Mouse (Mus musculus) kidney, adult 8-10 months (tissue): ENCODE measurements around the gene Gm43638.
"Not testable (repeated sequence)": the region's sequence is repeated elsewhere in the genome, so short reads cannot be mapped to it uniquely, and the experiment has no call there.

Source experiments
- DNase-seq, 2 experiments: peaks; one replicate each; pipeline ENCODE4 v3.0.0; 2022

Gm43638 gene

DNA sequence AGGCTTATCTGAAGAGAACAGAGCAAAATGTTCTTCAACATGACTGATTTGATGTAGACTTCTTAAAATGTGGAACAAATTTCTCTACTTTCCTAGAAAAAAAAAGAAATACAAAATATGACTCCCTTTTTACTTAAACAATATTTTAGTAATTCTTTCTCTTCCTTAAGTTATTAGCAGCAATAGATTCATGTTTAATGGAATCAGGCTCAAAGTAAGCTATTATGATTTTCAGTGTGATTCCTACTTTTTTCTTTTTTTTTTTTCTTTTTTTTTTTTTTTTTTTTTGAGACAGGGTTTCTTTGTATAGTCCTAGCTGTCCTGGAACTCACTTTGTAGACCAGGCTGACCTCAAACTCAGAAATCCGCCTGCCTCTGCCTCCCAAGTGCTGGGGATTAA is at the start of gene Gm43638:
Gene Gm43638, minus strand, starts transcription at position 101 of the 400 bp plus-strand sequence.
- not testable (repeated sequence) for DNase-seq

- peak; percentile 84 to 85 for DNase-seq
Measured at GRCm38 (mm10) chr5:87535994-87536644, 49.5 kb upstream of the Gm43638 start.

- peak in 1 of 2 experiments; percentile 81 for DNase-seq
Measured at GRCm38 (mm10) chr5:87532288-87532687, 45.7 kb upstream of the Gm43638 start.

GRCm38 (mm10) chr5:87523561-87523960 is 37.0 kb upstream of the Gm43638 start:
- peak; percentile 37 to 44 for DNase-seq

DNA sequence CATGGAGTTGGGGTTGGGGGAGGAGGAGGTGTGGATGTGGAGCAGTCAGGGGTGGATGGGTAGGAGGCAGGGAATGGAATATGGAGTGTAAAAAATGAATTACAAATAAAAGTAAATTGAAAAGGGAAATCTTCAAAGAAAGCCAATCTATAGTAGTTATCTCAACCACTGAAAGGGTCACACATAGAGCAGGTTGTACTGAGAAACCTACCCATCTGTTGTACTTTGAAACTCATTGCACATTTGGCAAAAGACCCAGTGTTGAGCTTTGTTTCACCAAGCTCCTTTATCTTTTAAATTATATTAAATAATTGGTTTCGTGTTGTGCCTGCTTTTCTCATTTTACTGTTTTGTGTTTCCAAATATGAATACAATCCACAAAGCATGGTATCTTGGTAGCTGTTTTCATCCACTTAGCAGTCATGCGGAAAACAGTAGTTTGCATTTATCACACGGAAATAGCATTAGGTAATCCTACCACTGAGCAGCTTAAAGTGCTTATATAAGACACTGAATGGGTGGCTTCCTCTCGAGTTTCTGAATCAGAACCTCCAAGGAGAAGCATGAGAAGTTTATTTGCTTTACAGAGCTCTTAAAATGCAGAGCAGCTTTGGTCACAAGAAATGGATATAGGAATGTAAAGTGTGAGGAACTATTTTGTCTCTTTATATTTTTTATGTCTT is 19.3 kb upstream of the Gm43638 start:
- DNase-seq = no peak

DNA sequence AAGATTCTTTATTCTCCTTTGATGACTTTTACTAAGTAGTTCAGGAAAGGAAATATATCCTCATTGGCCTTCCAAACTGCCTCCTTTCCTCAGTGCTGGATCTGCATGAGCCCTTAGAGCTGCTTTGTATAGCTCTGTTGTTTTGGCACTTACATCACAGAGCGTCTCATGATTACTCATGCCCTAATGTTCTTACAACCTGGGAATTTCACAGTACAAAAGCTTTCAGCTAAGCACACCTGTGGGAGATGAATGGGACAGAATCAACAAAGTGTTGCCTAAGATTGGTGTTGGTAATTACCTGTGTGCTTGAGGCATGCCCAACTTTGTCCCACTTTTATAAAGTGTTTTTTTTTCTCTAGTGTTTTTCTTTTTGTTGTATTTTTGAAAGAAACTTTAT is 16.1 kb upstream of the Gm43638 start:
- DNase-seq = no peak

DNA sequence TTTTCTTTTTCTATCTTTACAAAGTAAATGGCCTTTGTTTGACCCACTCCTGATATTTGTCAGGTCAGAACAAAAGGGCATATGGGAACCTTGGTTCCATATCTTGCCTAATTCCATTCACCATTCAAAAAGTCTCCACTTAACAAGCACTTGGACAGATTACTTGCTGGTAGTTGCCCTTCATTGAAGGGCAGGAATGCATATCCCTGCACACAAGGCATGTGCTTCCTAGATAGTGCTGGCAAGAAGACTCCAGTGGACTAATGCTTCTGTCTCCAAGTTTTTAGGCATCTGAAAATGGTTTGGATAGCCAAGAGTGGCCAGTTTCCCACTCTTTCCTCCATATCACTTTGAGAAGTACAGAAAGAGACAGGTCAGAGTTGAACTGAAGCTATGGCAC is 12.7 kb upstream of the Gm43638 start:
- DNase-seq = peak; percentile 9 to 36

GRCm38 (mm10) chr5:87498936-87499335 is 12.3 kb upstream of the Gm43638 start:
- DNase-seq = peak in 1 of 2 experiments; percentile 56

GRCm38 (mm10) chr5:87490771-87491170 is 4.2 kb upstream of the Gm43638 start, which contains the start of gene Ugt2a1:
Gene Ugt2a1 (minus strand): TSS chr5:87490871.
- no peak for DNase-seq

DNA sequence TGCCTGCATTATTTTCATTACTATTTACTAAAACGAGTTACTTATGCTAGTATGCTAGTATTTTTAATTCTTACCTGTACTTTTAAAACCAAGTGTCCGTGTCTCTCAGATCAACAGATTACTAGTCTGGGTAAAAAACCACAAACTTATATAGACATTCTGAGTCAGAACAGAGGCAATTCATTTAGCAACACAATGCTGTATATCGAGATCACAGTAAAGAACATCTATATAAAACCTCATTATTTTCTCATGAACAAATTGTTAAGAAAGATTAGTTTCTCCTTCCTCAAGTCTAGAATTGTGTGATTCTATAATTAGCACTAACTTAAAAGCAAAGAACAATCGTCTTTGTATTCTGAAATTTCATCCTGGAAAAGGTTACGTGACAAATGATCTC is 4.4 kb downstream of the Gm43638 start, which contains the start of gene Ugt2a2:
Gene Ugt2a2, minus strand, starts transcription at position 101 of the 400 bp plus-strand sequence.
- DNase-seq = no peak

DNA sequence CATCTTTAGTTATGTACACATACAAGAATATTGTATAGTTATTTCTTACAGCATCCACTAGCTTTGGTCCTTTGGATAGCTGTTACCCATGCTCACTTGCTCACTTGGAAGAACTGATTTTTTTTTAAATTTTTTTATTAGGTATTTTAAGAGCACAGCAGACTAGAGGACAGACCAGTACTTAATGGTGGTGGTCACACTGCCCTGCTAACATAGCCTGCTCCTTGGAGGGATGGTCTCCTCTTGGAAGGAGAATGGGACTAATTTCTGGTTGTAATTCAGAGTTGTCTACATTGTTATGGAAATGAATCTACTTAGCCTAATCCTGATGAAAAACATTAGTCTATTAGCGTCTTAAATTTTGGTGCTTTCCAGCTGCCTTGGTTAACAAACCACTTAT is 27.8 kb downstream of the Gm43638 start:
- DNase-seq = no peak

DNA sequence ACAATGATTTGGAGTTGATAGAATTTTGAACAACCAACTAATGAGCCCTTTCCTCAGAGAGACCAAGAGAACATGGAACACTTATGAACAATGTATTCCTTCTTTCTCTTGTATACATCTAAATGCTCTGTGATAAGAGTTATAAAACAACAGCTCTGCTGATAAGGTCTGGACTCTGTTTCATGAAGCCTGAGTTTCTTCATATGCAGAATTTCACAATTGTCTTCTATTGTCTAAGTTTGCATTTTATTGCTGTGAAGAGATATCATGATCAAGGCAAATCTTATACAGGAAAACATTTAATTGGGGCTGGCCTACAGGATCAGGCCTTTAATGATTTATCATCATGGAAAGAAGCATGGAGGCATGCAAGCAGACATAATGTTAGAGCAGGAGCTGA is 28.9 kb downstream of the Gm43638 start:
- DNase-seq = no peak

- peak; percentile 54 to 61 for DNase-seq
Measured at GRCm38 (mm10) chr5:87456216-87456850, 30.3 kb downstream of the Gm43638 start.

DNA sequence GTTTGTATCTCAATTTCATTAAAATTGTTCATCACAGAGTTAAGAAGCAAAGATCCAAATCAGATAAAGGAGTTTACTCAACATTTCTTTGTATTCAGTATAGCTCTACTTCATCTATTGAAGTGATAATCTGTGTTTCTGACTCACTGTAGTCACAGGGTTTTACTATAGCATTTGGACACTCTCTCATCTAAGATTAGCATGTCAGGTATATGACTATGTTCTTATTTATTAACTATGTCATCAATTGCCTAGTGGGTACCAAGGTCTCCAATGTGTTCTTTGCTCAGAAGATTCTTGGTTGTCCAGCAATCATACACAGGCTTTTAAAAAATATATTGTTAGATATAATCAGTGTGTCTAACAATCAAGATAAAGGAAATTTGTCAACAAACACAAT is 31.1 kb downstream of the Gm43638 start:
- no peak for DNase-seq

DNA sequence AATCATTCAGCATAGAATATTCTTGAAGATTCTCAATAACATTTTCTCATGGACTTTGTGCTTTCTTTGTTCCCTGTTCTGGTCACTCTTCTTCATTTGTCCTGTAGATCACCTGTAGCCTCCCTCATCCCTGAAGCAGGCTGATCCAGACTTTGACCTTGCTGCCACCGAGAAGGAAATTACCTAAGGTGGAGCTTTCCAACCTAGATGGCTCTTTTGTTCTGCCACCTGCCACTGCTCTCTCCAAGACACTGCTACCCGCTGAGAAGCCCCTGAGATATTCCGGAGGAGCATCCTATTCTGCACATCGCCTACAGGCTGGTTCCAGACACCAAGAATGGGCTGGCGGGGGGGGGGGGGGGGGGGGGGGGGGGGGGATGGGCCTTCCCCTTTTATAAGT is 34.1 kb downstream of the Gm43638 start:
- not testable (repeated sequence) for DNase-seq

GRCm38 (mm10) chr5:87436264-87436663 is 50.3 kb downstream of the Gm43638 start:
- peak; percentile 38 to 49 for DNase-seq

DNA sequence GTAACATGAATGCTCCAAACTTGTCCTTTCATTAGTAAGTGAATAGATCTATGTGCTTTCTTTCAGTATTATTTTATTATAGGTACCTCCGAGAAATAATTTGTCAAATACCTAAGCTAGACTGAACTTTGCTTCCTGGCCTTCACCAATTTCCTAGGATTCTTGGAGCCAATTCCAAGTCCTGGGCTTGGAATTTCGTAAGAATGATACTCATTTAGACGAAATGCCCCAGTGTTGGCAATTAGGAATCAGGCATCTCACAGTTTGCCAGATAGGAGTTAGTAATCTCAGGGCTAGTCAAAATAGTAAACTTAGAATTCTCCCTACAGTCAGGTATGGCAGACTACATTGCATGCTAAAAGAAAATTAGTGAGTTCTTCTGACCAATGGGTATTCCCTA is 60.9 kb downstream of the Gm43638 start:
- DNase-seq = peak; percentile 4 to 17

- DNase-seq = peak; percentile 39 to 40
Measured at GRCm38 (mm10) chr5:87424041-87424440, 62.6 kb downstream of the Gm43638 start, which contains the start of gene Ugt2b38. Gene Ugt2b38 (minus strand): TSS chr5:87424203.
